8 mouse cellular contexts compared by ENCODE assay signal in the genomic region with DNA sequence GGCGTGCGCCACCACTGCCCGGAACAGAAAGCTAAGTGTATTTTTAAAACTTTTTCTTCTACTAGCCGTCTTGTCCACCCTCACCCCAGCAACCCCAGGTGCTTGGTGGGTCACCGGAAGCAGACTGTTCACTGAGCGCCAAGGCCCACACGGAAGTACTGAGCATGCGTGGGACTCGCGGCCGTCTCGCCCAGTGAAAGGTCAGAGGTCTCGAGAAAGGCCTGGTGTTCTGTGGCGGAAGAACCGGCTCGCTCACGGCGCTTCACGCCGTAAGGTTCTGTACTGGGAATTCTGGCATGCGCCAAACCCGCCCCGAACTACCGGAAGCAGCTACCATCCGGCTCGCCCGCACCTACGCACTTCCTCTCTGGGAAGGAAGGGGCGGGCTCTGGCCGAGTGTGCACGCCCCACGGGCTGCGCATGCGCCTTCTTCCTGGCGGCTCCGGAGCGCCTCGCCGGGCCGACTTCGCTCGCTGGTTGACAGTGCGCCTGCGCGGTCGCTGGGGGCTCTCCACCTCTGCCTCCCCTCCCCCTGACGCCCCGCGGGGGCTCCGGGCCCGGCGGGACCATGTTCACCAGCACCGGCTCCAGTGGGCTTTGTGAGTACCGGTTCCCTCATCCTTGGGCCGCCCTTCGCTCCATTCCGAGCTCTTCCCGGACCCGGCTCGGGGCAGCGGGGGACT. TPM values are rescaled to one million over a fixed set of nuclear protein-coding genes. Genes with fewer than 3 reads are reported as not detected.
DNase-seq lines count a peak whose midpoint lies in the region; ATAC-seq lines count a peak whose summit lies in the region.

Ubac2 (plus strand) TSS at position 445 of the 683 bp plus-strand sequence.

- H3K36me3 ChIP-seq in lung, embryonic 16.5 days (ENCODE audit: control insufficient read depth, insufficient read depth, low read length), result no peaks in the 10 kb centered on the region

- no peaks in the 10 kb centered on the region for H3K27me3 ChIP-seq in lung, embryonic 16.5 days (ENCODE audit: control insufficient read depth, insufficient read depth, low read depth, low read length)

- H3K4me2 ChIP-seq in lung, embryonic 16.5 days (ENCODE audit: low read depth, low read length), result peak within 1 kb of the TSS; percentile 93

- H3K4me1 ChIP-seq in lung, embryonic 16.5 days (replicated peaks; ENCODE audit: control insufficient read depth, insufficient read depth, low read length), result peaks cover 2% of the 10 kb centered on the region

- H3K9ac ChIP-seq in lung, embryonic 16.5 days (ENCODE audit: low read length), result peak within 1 kb of the TSS; percentile 94

- H3K4me3 ChIP-seq in lung, embryonic 16.5 days (ENCODE audit: low read length), result peak within 1 kb of the TSS; percentile 96

- WGBS in lung, embryonic 16.5 days, result under 1% methylated on average over 60 of the region's 61 CpGs

- H3K9me3 ChIP-seq in lung, embryonic 16.5 days (ENCODE audit: control insufficient read depth, low read length), result no peaks in the 10 kb centered on the region

- peak; percentile 86 for DNase-seq in MEL-GATA-1-ER (ENCODE audit: extremely low read depth, low read depth)
- peak; percentile 98 for DNase-seq in cerebellum, adult 8-10 months
- peak; percentile 97 for DNase-seq in forelimb bud, embryonic 11.5 days (ENCODE audit: low read depth, low spot score)
- DNase-seq in layer of hippocampus, adult 9-10 months (ENCODE audit: low spot score), result peak; percentile 86
- DNase-seq in ovary, postnatal 10 days (ENCODE audit: low spot score), result peak; percentile 95
- DNase-seq in thymus, postnatal 10 days (ENCODE audit: low spot score in 2 of 2), result peak; percentile 96 to 100

- ATAC-seq in hematopoietic stem cell, adult 5-6 weeks (replicated peaks in 1 of 2; ENCODE audit: insufficient read depth in 1 of 2, low FRiP score in 2 of 2, low TSS enrichment in 1 of 2, low read depth in 1 of 2, poor library complexity in 2 of 2, severe bottlenecking in 2 of 2), result peak; percentile 92 to 95
- peak; percentile 99 for ATAC-seq in lung, embryonic 16.5 days (ENCODE audit: low read depth)

- H3K27ac ChIP-seq in lung, embryonic 16.5 days (ENCODE audit: low read length), result peak within 1 kb of the TSS; percentile 92

RNA-seq across cellular contexts. Expression of gene Ubac2, which starts in this region (rescaled TPM):
- total RNA-seq in hematopoietic stem cell, adult 5-6 weeks (2017), result 23.1 and 26.0 TPM in 2 replicates
- 54.4 and 56.9 TPM in 2 replicates for polyA plus RNA-seq in lung, embryonic 16.5 days (2015; fragmentation: Nextera tagmentation; extraction: Ambion mirVana)

Comparison
In these comparisons a context has a peak if more than half of its experiments do, and no peak if none do; other contexts are left out.
1. Peak in every context shown above with its lines: DNase-seq, ATAC-seq, H3K4me3 ChIP-seq and H3K27ac ChIP-seq.